Mouse (Mus musculus) heart, embryonic 10.5 days (tissue): Measurements from ENCODE around the gene Gm49325. TPM values are rescaled to one million over a fixed set of nuclear protein-coding genes. Genes with fewer than 3 reads are reported as not detected.

Experiments used
- DNase-seq: peaks from one replicate; pipeline ENCODE4 v3.0.0-alpha.2; 2017; ENCODE audit warnings: low spot score
- H3K27ac ChIP-seq: fragments of 300-500 bp; sonication (generic); 2 replicates; pipeline ENCODE4 v1.5.1; 2016; ENCODE audit warnings: mild to moderate bottlenecking
- H3K27me3 ChIP-seq: fragments of 300-500 bp; sonication (generic); 2 replicates; pipeline ENCODE4 v1.6.1; 2016; ENCODE audit warnings: mild to moderate bottlenecking; ENCODE audit not compliant: poor library complexity, insufficient read depth, severe bottlenecking
- H3K36me3 ChIP-seq: fragments of 300-500 bp; sonication (generic); 2 replicates; pipeline ENCODE4 v1.6.1; 2016; ENCODE audit warnings: mild to moderate bottlenecking, moderate library complexity
- H3K4me1 ChIP-seq: fragments of 300-500 bp; sonication (generic); 2 replicates; pipeline ENCODE4 v1.6.1; 2016; ENCODE audit warnings: mild to moderate bottlenecking
- H3K4me3 ChIP-seq: fragments of 300-500 bp; sonication (generic); 2 replicates; pipeline ENCODE4 v1.5.1; 2016; ENCODE audit warnings: mild to moderate bottlenecking, moderate library complexity
- H3K9me3 ChIP-seq: fragments of 300-500 bp; sonication (generic); 2 replicates; pipeline ENCODE4 v1.6.1; 2016; ENCODE audit warnings: mild to moderate bottlenecking, moderate library complexity
- WGBS: fragments of 180-500 bp; shearing (Covaris S2); methylation state at CpG from one replicate; pipeline ENCODE4 v1.1.7; 2016; 5-methylcytosine and 5-hydroxymethylcytosine counted together
- polyA plus RNA-seq: library from polyadenylated mRNA; unstranded; fragments of >200 nt; fragmentation: Nextera tagmentation; extraction: Ambion mirVana; gene quantifications from 2 replicates; pipeline ENCODE4 v1.2.1, GENCODE M21; 2016

Gm49325 gene
- polyA plus RNA-seq, 1 experiment from 2014 or later = 2.7 TPM

- peak within 1 kb of the TSS; percentile 99 for H3K4me3 ChIP-seq
- H3K9me3 ChIP-seq = no peaks in the 10 kb centered on the region
- peak within 1 kb of the TSS; percentile 97 for H3K27ac ChIP-seq
- H3K4me1 ChIP-seq = peaks cover 31% of the 10 kb centered on the region
- H3K27me3 ChIP-seq = no peaks in the 10 kb centered on the region
- DNase-seq = peak; percentile 93
- H3K36me3 ChIP-seq = peaks cover 20% of the 10 kb centered on the region
- under 1% methylated on average over 96 of the region's 96 CpGs for WGBS
Observed at GRCm38 (mm10) chr10:77622055-77622988, 16.3 kb downstream of the Gm49325 start, which contains the start of gene Ube2g2. Gene Ube2g2, plus strand, starts transcription at chr10:77622275.

GRCm38 (mm10) chr10:77623069-77623492 lies 17.1 kb downstream of the Gm49325 start:
- no peaks in the 10 kb centered on the region for H3K9me3 ChIP-seq
- H3K36me3 ChIP-seq = peaks cover 12% of the 10 kb centered on the region
- H3K4me3 ChIP-seq = peak overlapping the region; percentile 99
- no peak for DNase-seq
- peaks cover 33% of the 10 kb centered on the region for H3K4me1 ChIP-seq
- no peaks in the 10 kb centered on the region for H3K27me3 ChIP-seq
- H3K27ac ChIP-seq = peak overlapping the region; percentile 97
- WGBS = 17% methylated on average over 8 of the region's 8 CpGs

- Histone ChIP-seq H3K27ac (0 out of 2 replicates have a peak overlapping the region, but pooled peaks have one; percentile 97), H3K36me3 (peaks cover 11% of the 10 kb centered on the region)
- 88% methylated on average over 10 of the region's 10 CpGs for WGBS
Observed at GRCm38 (mm10) chr10:77623639-77624400, 17.8 kb downstream of the Gm49325 start.

GRCm38 (mm10) chr10:77624570-77624995 lies 18.6 kb downstream of the Gm49325 start:
- H3K4me3 ChIP-seq = no peak overlapping the region; the same call in 1 of the 2 replicates
- peaks cover 37% of the 10 kb centered on the region for H3K4me1 ChIP-seq
- H3K27ac ChIP-seq = no peak overlapping the region
- no peak for DNase-seq
- WGBS = 64% methylated on average over 7 of the region's 7 CpGs
- peaks cover 11% of the 10 kb centered on the region for H3K36me3 ChIP-seq
- no peaks in the 10 kb centered on the region for H3K27me3 ChIP-seq
- H3K9me3 ChIP-seq = no peaks in the 10 kb centered on the region

More at GRCm38 (mm10) chr10:77623639-77624400, 17.8 kb downstream of the Gm49325 start:
- no peak for DNase-seq
- Histone ChIP-seq H3K9me3 (no peaks in the 10 kb centered on the region), H3K4me3 (peak overlapping the region; percentile 99), H3K27me3 (no peaks in the 10 kb centered on the region), H3K4me1 (peaks cover 37% of the 10 kb centered on the region)

GRCm38 (mm10) chr10:77626036-77626435 lies 20.0 kb downstream of the Gm49325 start:
- peaks cover 37% of the 10 kb centered on the region for H3K4me1 ChIP-seq
- WGBS = 89% methylated on average over 7 of the region's 7 CpGs
- H3K9me3 ChIP-seq = no peaks in the 10 kb centered on the region
- H3K36me3 ChIP-seq = peaks cover 8% of the 10 kb centered on the region
- H3K27me3 ChIP-seq = no peaks in the 10 kb centered on the region
- no peak overlapping the region for H3K4me3 ChIP-seq
- H3K27ac ChIP-seq = no peak overlapping the region
- DNase-seq = no peak

GRCm38 (mm10) chr10:77626591-77626990 lies 20.6 kb downstream of the Gm49325 start:
- Histone ChIP-seq H3K9me3 (no peaks in the 10 kb centered on the region), H3K4me1 (peaks cover 37% of the 10 kb centered on the region), H3K4me3 (no peak overlapping the region), H3K27me3 (no peaks in the 10 kb centered on the region), H3K36me3 (peaks cover 13% of the 10 kb centered on the region), H3K27ac (no peak overlapping the region)
- 79% methylated on average over 7 of the region's 7 CpGs for WGBS
- no peak for DNase-seq

- Histone ChIP-seq H3K9me3 (no peaks in the 10 kb centered on the region), H3K4me1 (peaks cover 37% of the 10 kb centered on the region), H3K27ac (no peak overlapping the region), H3K36me3 (peaks cover 20% of the 10 kb centered on the region), H3K27me3 (no peaks in the 10 kb centered on the region), H3K4me3 (no peak overlapping the region)
- 39% methylated on average over 2 of the region's 2 CpGs for WGBS
- peak; percentile 84 for DNase-seq
Observed at GRCm38 (mm10) chr10:77627497-77627896, 21.5 kb downstream of the Gm49325 start.

GRCm38 (mm10) chr10:77629163-77629562 lies 23.2 kb downstream of the Gm49325 start:
- H3K27me3 ChIP-seq = no peaks in the 10 kb centered on the region
- no peak for DNase-seq
- 90% methylated on average over 3 of the region's 3 CpGs for WGBS
- peaks cover 35% of the 10 kb centered on the region for H3K36me3 ChIP-seq
- peaks cover 29% of the 10 kb centered on the region for H3K4me1 ChIP-seq
- H3K27ac ChIP-seq = no peak overlapping the region
- no peak overlapping the region for H3K4me3 ChIP-seq
- no peaks in the 10 kb centered on the region for H3K9me3 ChIP-seq

GRCm38 (mm10) chr10:77629970-77630369 lies 24.0 kb downstream of the Gm49325 start:
- Histone ChIP-seq H3K9me3 (no peaks in the 10 kb centered on the region), H3K4me3 (no peak overlapping the region), H3K27ac (no peak overlapping the region), H3K4me1 (peaks cover 28% of the 10 kb centered on the region), H3K27me3 (no peaks in the 10 kb centered on the region), H3K36me3 (peaks cover 40% of the 10 kb centered on the region)
- no peak for DNase-seq
- WGBS = 88% methylated on average over 1 of the region's 1 CpGs

- no peak overlapping the region for H3K4me3 ChIP-seq
- DNase-seq = no peak
- 90% methylated on average over 6 of the region's 6 CpGs for WGBS
- H3K36me3 ChIP-seq = peaks cover 38% of the 10 kb centered on the region
- H3K4me1 ChIP-seq = peaks cover 43% of the 10 kb centered on the region
- no peaks in the 10 kb centered on the region for H3K9me3 ChIP-seq
- no peaks in the 10 kb centered on the region for H3K27me3 ChIP-seq
- H3K27ac ChIP-seq = peak overlapping the region; percentile 30; the same call in 1 of the 2 replicates
Observed at GRCm38 (mm10) chr10:77634016-77634415, 28.0 kb downstream of the Gm49325 start.

- no peak overlapping the region for H3K4me3 ChIP-seq
- no peaks in the 10 kb centered on the region for H3K27me3 ChIP-seq
- peak overlapping the region; percentile 13; the same call in 1 of the 2 replicates for H3K27ac ChIP-seq
- H3K4me1 ChIP-seq = peaks cover 44% of the 10 kb centered on the region
- WGBS = 53% methylated on average over 13 of the region's 13 CpGs
- peaks cover 39% of the 10 kb centered on the region for H3K36me3 ChIP-seq
- peak; percentile 87 for DNase-seq
- H3K9me3 ChIP-seq = no peaks in the 10 kb centered on the region
Observed at GRCm38 (mm10) chr10:77634452-77635231, 28.6 kb downstream of the Gm49325 start.

GRCm38 (mm10) chr10:77636234-77636922 lies 30.4 kb downstream of the Gm49325 start:
- Histone ChIP-seq H3K27ac (no peak overlapping the region), H3K27me3 (no peaks in the 10 kb centered on the region), H3K9me3 (no peaks in the 10 kb centered on the region), H3K4me1 (peaks cover 44% of the 10 kb centered on the region), H3K4me3 (no peak overlapping the region), H3K36me3 (peaks cover 50% of the 10 kb centered on the region)
- 90% methylated on average over 7 of the region's 7 CpGs for WGBS
- no peak for DNase-seq
